Mouse (Mus musculus) embryonic facial prominence, embryonic 14.5 days (tissue): ENCODE data around the gene Naif1. TPM values are rescaled to one million over a fixed set of nuclear protein-coding genes. Genes with fewer than 3 reads are reported as not detected.
"Not testable (repeated sequence)": the region's sequence is repeated elsewhere in the genome, so short reads cannot be mapped to it uniquely, and the experiment has no call there.

Source experiments
- ATAC-seq: fragments of 200-750 bp; cut with Nextera tagmentation; 2 replicates; pipeline ENCODE4 v1.8.0; 2017; ENCODE audit warnings: low read depth, moderate number of reproducible peaks, moderate TSS enrichment
- DNase-seq: peaks from one replicate; pipeline ENCODE4 v3.0.0-alpha.2; 2015; ENCODE audit warnings: low spot score
- H3K27ac ChIP-seq: fragments of 300-500 bp; sonication (generic); replicated peaks from 2 replicates; pipeline ENCODE4 v1.5.1; 2014; ENCODE audit warnings: low read depth, mild to moderate bottlenecking, low read length, moderate library complexity
- H3K27me3 ChIP-seq: fragments of 300-500 bp; sonication (generic); replicated peaks from 2 replicates; pipeline ENCODE4 v1.6.1; 2014; ENCODE audit warnings: low read length; ENCODE audit not compliant: control insufficient read depth, insufficient read depth
- H3K36me3 ChIP-seq: fragments of 300-500 bp; sonication (generic); 2 replicates; pipeline ENCODE4 v1.6.1; 2014; ENCODE audit warnings: low read length, mixed read lengths; ENCODE audit not compliant: control insufficient read depth, insufficient read depth
- H3K4me1 ChIP-seq: fragments of 300-500 bp; sonication (generic); 2 replicates; pipeline ENCODE4 v1.6.1; 2014; ENCODE audit warnings: antibody characterized with exemption, low read length; ENCODE audit not compliant: control insufficient read depth, insufficient read depth
- H3K4me2 ChIP-seq: fragments of 300-500 bp; sonication (generic); 2 replicates; pipeline ENCODE4 v1.6.1; 2014; ENCODE audit warnings: low read depth, mild to moderate bottlenecking, low read length, moderate library complexity, mixed read lengths
- H3K4me3 ChIP-seq: fragments of 300-500 bp; sonication (generic); 2 replicates; pipeline ENCODE4 v1.5.1; 2014; ENCODE audit warnings: low read depth, mild to moderate bottlenecking, low read length
- H3K9ac ChIP-seq: fragments of 300-500 bp; sonication (generic); 2 replicates; pipeline ENCODE4 v1.6.1; 2014; ENCODE audit warnings: low read depth, mild to moderate bottlenecking, low read length, moderate library complexity, mixed read lengths
- H3K9me3 ChIP-seq: fragments of 300-500 bp; sonication (generic); 2 replicates; pipeline ENCODE4 v1.6.1; 2016; ENCODE audit warnings: low read length; ENCODE audit not compliant: control insufficient read depth
- WGBS: fragments of 180-500 bp; shearing (Covaris S2); extraction: QIAGEN DNeasy Blood & Tissue Kit; methylation state at CpG from one replicate; pipeline ENCODE4 v1.1.7; 2014; 5-methylcytosine and 5-hydroxymethylcytosine counted together
- polyA plus RNA-seq: library from polyadenylated mRNA; unstranded; fragments of >200 nt; fragmentation: Nextera tagmentation; extraction: Ambion mirVana; gene quantifications from 2 replicates; pipeline ENCODE4 v1.2.1, GENCODE M21; 2014

Gene Naif1
- polyA plus RNA-seq, 1 experiment from 2014 or later: 4.9 TPM

DNA sequence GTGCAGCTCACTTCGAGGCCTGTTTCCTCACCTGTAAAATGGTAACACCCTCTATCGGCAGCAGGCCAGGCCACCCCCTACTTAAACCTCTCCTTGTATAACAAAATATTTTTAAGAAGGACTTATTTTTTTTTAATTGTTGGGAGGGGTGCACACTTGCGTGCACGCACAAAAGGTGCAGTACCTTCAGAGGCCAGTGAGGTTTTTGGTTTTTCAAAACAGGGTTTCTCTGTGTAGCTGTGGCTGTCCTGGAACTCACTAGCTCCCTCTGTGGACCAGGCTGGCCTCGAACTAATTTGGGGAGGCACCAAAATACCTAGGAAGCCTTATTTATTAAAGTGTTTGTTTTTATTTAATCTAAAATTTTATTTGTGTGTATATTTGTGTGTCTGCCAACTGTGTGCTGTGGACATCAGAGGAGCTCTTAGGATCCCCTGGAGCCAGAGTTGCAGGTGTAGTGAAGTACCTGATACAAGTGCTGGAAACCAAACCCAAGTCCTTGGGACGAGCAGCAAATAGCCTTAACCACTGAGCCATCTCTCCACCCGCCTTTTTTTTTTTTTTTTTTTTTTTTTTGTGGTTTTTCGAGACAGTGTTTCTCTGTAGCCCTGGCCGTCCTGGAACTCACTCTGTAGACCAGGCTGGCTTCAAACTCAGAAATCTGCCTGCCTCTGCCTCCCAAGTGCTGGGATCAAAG lies 33.1 kb downstream of the Naif1 start:
- no peaks in the 10 kb centered on the region for H3K4me1 ChIP-seq
- no peak overlapping the region for H3K27ac ChIP-seq
- H3K27me3 ChIP-seq: no peaks in the 10 kb centered on the region
- H3K9me3 ChIP-seq: 0 out of 2 replicates have a peak, but pooled peaks cover 5% of the 10 kb centered on the region
- no peak overlapping the region for H3K4me3 ChIP-seq
- ATAC-seq (no peak), DNase-seq (no peak)
- no peak overlapping the region for H3K9ac ChIP-seq
- H3K36me3 ChIP-seq: no peaks in the 10 kb centered on the region
- 72% methylated on average over 9 of the region's 9 CpGs for WGBS
- H3K4me2 ChIP-seq: no peak overlapping the region

DNA sequence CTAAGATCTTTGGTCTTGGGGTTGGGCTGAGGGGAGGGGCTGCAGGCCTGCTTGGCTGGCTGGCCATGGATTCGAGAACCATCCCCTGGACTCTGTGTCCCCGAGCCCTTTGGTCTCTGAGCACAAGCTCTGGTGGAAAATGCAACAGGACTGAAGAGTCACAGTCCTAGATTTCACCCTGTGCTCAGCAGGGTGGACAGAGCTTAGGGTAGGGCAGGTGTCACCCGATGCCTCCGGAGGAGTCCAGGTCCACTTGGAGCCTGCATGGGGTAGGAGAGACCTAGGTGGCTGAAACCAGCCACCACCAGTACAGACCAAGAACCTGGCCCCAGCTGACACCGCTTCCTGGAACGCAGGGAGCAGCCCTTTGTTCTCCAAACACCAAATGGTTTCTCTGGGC lies 34.7 kb downstream of the Naif1 start:
- Histone ChIP-seq H3K9ac (no peak overlapping the region), H3K4me3 (no peak overlapping the region), H3K9me3 (no peaks in the 10 kb centered on the region), H3K27ac (no peak overlapping the region), H3K27me3 (no peaks in the 10 kb centered on the region), H3K4me1 (no peaks in the 10 kb centered on the region), H3K4me2 (no peak overlapping the region), H3K36me3 (no peaks in the 10 kb centered on the region)
- DNase-seq (no peak), ATAC-seq (no peak)
- WGBS: 76% methylated on average over 6 of the region's 6 CpGs

DNA sequence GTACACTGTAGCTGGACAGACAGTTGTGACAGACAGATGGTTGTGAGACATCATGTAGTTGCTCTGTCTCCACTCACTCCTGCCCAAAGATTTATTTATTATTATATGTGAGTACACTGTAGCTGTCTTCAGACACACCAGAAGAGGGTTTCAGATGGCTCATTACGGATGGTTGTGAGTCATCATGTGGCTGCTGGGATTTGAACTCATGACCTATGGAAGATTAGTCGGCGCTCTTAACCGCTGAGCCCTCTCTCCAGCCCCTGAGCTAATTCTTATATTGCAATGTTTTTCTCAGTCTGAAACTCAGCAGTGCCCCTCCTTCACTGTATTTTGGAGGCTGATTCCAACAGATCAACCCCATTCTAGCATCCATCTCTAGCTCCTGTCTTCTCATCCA lies 35.5 kb downstream of the Naif1 start:
- H3K4me2 ChIP-seq: no peak overlapping the region
- no peaks in the 10 kb centered on the region for H3K9me3 ChIP-seq
- no peak for ATAC-seq
- no peaks in the 10 kb centered on the region for H3K36me3 ChIP-seq
- 77% methylated on average over 4 of the region's 4 CpGs for WGBS
- DNase-seq: no peak
- H3K27ac ChIP-seq: no peak overlapping the region
- H3K9ac ChIP-seq: 0 out of 2 replicates have a peak overlapping the region, but pooled peaks have one; percentile 8
- H3K27me3 ChIP-seq: no peaks in the 10 kb centered on the region
- no peak overlapping the region for H3K4me3 ChIP-seq
- H3K4me1 ChIP-seq: no peaks in the 10 kb centered on the region

DNA sequence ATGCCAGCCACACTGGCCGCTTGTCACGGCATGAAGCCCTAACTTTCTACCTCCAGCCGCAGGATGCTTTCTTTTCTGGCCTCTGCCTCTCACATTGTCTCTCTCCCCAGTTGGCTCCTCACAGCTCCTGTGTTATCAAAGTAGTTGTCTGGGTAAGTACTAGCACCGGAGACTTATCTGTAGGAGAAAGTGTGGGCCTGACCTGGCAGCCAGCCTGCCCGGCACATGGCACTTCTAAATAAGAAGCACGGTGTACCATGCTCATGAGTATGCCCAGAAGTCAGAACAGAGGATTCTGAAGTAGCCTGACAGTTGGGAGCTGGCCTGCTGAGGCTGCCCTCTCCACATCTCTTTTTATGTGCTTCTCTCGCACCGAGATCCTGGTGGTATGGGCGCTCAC lies 35.9 kb downstream of the Naif1 start:
- Histone ChIP-seq H3K4me1 (no peaks in the 10 kb centered on the region), H3K27me3 (no peaks in the 10 kb centered on the region), H3K9ac (no peak overlapping the region), H3K4me3 (no peak overlapping the region), H3K36me3 (no peaks in the 10 kb centered on the region), H3K9me3 (no peaks in the 10 kb centered on the region), H3K4me2 (no peak overlapping the region), H3K27ac (no peak overlapping the region)
- ATAC-seq: no peak
- DNase-seq: no peak
- 88% methylated on average over 9 of the region's 9 CpGs for WGBS

DNA sequence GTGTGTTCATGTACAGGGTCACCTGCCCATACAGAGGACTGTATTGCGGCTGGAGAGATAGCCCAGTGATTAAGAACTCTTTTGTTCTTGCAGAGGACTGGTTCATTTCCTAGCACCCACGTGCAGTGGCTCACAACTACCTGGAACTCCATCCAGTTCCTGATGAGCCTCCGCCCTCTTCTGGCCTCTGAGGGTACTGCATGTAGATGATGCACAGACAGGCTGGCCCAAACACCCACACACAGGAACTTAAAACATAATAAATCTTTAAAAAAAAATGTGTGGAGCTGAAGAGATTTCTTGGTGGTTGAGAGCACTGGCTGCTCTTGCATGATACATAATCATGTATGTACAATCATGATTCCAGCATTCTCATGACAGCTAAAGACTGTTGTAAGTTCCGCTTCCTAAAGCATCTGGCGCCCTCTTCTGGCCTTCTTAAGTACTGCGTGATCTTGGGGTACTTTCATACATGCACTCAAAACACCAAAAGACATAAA lies 36.9 kb downstream of the Naif1 start:
- DNase-seq: peak; percentile 92
- Histone ChIP-seq H3K27me3 (no peaks in the 10 kb centered on the region), H3K4me3 (no peak overlapping the region), H3K9ac (no peak overlapping the region), H3K36me3 (no peaks in the 10 kb centered on the region), H3K27ac (no peak overlapping the region), H3K4me2 (no peak overlapping the region), H3K9me3 (no peaks in the 10 kb centered on the region), H3K4me1 (no peaks in the 10 kb centered on the region)
- peak; percentile 83 for ATAC-seq
- 7% methylated on average over 6 of the region's 6 CpGs for WGBS

DNA sequence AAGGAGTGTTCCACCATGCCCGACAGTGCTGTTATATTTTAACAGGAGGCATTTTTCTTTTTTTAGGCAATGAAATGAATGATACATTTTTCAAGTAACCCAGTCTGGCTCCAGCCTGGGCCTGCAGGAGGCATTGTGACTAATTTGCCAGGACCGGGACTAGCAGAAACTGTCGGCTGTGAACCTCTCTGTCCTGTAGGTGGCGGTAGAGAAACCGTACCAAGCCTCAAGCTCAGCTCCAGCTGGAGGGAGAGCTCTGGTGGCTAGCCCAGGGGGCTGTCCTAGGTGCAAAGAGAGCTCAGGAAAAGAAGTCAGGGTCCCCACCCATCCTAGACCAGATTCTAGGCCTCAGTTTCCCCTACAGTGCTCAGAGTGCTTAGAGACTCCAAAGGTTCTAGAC lies 38.4 kb downstream of the Naif1 start:
- Histone ChIP-seq H3K4me1 (no peaks in the 10 kb centered on the region), H3K27me3 (no peaks in the 10 kb centered on the region), H3K36me3 (no peaks in the 10 kb centered on the region), H3K27ac (no peak overlapping the region), H3K9me3 (no peaks in the 10 kb centered on the region), H3K9ac (no peak overlapping the region), H3K4me2 (no peak overlapping the region), H3K4me3 (no peak overlapping the region)
- peak; percentile 66; the same call in 1 of the 2 replicates for ATAC-seq
- DNase-seq: peak; percentile 91
- WGBS: 1% methylated on average over 5 of the region's 5 CpGs

DNA sequence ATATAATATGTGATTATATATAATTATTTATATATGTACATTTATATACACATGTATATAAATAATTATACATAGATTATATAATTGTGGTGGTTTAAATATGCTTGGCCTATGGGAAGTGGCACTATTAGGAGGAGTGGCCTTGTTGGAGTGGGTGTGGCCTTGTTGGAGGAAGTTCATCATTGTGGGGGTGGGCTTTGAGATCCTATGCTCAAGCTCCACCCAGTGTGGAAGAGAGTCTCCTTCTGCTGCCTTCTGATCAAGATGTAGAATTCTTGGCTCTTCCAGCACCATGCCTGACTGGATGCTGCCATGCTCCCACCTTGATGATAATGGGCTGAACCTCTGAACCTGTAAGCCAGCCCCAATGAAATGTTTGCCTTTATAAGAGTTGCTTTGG lies 40.5 kb downstream of the Naif1 start:
- H3K4me1 ChIP-seq: not testable (repeated sequence)

DNA sequence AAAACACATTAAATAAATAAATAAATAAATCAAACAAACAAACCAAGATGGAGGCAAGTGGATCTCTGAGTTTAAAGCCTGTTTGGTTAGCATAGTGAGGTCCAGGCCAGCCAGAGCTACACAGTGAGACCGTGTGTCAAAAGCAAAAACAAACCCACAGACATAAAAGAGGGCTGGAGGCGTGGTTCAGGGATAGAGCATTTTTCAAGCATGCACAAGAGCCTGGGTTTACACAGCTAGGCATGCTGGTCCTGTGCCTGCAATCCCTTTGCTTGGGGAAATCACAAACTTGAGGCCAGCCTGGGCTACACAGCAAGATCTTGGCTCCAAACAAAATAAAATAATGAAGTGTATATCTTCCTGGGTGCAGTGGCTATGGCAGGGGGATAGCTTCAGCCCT lies 42.4 kb downstream of the Naif1 start:
- Histone ChIP-seq H3K4me1 (no peaks in the 10 kb centered on the region), H3K9me3 (no peaks in the 10 kb centered on the region), H3K9ac (no peak overlapping the region), H3K27ac (no peak overlapping the region), H3K36me3 (no peaks in the 10 kb centered on the region), H3K4me2 (no peak overlapping the region), H3K27me3 (no peaks in the 10 kb centered on the region), H3K4me3 (no peak overlapping the region)
- 63% methylated on average over 2 of the region's 2 CpGs for WGBS
- ATAC-seq (no peak), DNase-seq (no peak)

More for the DNA sequence above, 40.5 kb downstream of the Naif1 start:
- not testable (repeated sequence) for H3K9me3 ChIP-seq, DNase-seq, H3K27ac ChIP-seq, H3K4me2 ChIP-seq, H3K27me3 ChIP-seq, H3K36me3 ChIP-seq, H3K4me3 ChIP-seq, ATAC-seq, H3K9ac ChIP-seq

DNA sequence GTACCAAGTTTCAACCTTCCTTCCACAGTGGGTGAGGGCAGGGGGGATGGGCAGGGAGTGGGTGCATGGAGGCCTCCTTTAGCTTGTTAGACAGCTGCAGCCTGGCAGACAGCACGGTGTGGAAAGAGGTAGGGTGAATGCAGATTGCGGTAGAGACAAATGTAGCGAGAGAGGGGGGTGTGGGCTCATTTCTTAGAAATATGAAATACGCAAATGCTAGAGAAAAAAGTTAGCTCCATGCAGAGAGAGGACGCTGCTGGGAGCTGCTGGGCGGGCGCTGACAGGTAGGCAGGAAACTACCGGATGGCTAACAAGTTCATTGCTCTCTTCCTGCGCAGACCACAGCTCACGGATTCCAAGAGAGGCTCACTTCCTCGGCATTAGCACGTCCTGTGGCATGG lies 43.0 kb downstream of the Naif1 start:
- Histone ChIP-seq H3K27me3 (no peaks in the 10 kb centered on the region), H3K4me1 (no peaks in the 10 kb centered on the region), H3K4me3 (no peak overlapping the region), H3K27ac (no peak overlapping the region), H3K36me3 (no peaks in the 10 kb centered on the region), H3K9ac (no peak overlapping the region), H3K4me2 (no peak overlapping the region), H3K9me3 (no peaks in the 10 kb centered on the region)
- 62% methylated on average over 10 of the region's 12 CpGs for whole genome bisulfite sequencing
- DNase-seq (no peak), ATAC-seq (no peak)
